Mouse (Mus musculus): Measurements from ENCODE around the gene Spats2.

- TF ChIP-seq CTCF (IDR thresholded peaks at IDR 0.05; ENCODE audit: insufficient read depth, low read length) (no peak), POLR2A (IDR thresholded peaks at IDR 0.05; ENCODE audit: borderline replicate concordance, extremely low read depth, low read depth, low read length) (no peak)
Measured at GRCm38 (mm10) chr15:99222794-99223584, 97.3 kb downstream of the Spats2 start.

Measured in lung, adult 2 months (tissue).